Mouse (Mus musculus) C2C12 (cell line): ENCODE measurements around the gene Sf3b2.
"Not testable (repeated sequence)": the region's sequence is repeated elsewhere in the genome, so short reads cannot be mapped to it uniquely, and the experiment has no call there.

Source experiments
- CEBPB ChIP-seq: IDR thresholded peaks from one replicate; pipeline ENCODE4 v1.6.1; 2011; ENCODE audit warnings: low read depth, mild to moderate bottlenecking, control low read depth, moderate library complexity
- CTCF ChIP-seq: IDR thresholded peaks from one replicate; pipeline ENCODE4 v1.5.1; 2011; ENCODE audit not compliant: control insufficient read depth, insufficient read depth, insufficient read length
- MAX ChIP-seq: IDR thresholded peaks from one replicate; pipeline ENCODE4 v1.6.1; 2011; ENCODE audit warnings: mild to moderate bottlenecking, control low read depth
- USF1 ChIP-seq: IDR thresholded peaks from one replicate; pipeline ENCODE4 v1.6.1; 2011; ENCODE audit warnings: low read depth, mild to moderate bottlenecking, control low read depth, moderate library complexity

DNA sequence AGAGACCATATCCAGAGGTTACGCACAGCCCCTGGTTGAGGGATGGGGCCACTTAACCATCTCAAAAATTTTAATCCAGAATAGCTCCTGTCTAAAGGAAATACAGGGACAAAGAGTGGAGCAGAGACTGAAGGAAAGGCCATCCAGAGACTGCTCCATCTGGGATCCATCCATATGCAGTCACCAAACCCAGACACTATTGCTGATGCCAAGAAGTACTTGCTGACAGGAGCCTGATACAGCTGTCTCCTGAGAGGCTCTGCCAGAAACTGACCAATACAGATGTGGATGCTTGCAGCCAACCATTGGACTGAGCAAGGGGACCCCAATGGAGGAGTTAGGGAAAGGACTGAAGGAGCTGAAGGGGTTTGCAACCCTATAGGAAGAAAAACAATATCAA lies 58.3 kb downstream of the Sf3b2 start:
- TF ChIP-seq USF1, CTCF, MAX, CEBPB: not testable (repeated sequence)
